Mouse (Mus musculus) left cerebral cortex, postnatal 4 days (tissue): ENCODE data around the gene Mrpl18. TPM values are rescaled to one million over a fixed set of nuclear protein-coding genes. Genes with fewer than 3 reads are reported as not detected.
"Not testable (repeated sequence)": the region's sequence is repeated elsewhere in the genome, so short reads cannot be mapped to it uniquely, and the experiment has no call there.

Experiments
- DNase-seq: peaks from one replicate; pipeline ENCODE4 v3.0.0-alpha.2; 2022
- intact Hi-C: fragments of 180-260 bp; cut with DNase I; formaldehyde crosslinking; loops from one replicate; pipeline ENCODE4 v1.15.1; 2025
- total RNA-seq, 2 experiments: library from RNA; stranded (reverse); gene quantifications; 2 replicates each; pipeline ENCODE4 v1.2.3; 2021

Gene Mrpl18
- 10 to 100 TPM; 52.2 to 54.9 TPM for total RNA-seq

DNA sequence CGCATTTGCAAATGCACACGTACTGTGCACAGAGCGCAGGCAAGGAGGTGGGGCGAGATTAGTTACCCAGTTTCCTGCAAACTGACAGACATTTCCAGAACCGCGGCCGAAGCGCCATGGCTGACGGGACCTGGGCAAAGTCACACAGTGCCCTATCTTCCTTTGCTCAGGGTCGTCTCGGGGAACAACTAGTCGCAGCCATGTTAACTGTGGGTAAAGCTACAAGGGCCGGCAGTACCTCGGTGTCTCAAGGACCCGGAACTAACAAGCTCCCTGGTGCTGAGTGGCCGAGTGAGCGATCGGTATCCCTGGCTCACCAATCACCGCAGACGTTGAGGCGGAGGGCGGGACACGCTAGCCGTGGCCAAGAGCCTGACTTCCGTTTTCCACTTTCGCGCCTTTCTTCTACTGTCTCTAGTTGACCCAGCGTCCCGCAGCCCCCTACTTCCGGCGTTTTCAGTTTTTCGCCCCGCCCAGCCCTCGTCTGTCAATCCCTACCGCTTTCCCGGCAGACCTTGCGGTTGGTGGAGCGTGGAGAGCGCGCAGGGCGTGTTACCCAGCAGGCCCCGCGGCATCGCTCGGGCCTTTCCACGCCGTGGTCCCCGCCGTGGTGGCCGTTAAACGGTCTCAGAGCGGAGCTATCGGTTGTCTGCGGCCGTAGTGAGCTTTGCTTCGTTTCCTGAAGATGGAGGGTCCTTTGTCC is at the start of gene Mrpl18:
Gene Mrpl18, minus strand, starts transcription at position 465 of the 703 bp plus-strand sequence.
- intact Hi-C loops = no loop called here
- peak; percentile 99 for DNase-seq

DNA sequence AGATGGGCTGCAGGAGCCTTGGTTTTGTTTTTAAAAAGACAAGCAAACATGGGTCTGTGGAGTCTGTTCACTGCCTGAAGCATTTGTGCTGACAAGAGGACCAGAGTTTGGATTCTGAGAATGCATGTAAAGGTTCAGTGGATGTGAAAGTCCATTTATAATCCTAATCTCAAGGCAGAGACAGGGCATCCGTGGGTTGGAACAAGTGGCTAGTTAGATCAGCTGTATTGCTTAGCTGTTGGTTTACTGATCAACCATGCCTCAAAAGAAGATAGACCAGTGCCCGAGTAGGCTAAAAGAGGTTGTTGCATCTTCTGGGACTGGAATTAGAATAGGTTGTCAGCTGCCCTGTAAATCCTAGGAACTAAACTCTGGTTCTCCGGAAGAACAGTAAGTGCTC is 47.3 kb upstream of the Mrpl18 start:
- DNase-seq = no peak
- intact Hi-C loops = no loop called here

DNA sequence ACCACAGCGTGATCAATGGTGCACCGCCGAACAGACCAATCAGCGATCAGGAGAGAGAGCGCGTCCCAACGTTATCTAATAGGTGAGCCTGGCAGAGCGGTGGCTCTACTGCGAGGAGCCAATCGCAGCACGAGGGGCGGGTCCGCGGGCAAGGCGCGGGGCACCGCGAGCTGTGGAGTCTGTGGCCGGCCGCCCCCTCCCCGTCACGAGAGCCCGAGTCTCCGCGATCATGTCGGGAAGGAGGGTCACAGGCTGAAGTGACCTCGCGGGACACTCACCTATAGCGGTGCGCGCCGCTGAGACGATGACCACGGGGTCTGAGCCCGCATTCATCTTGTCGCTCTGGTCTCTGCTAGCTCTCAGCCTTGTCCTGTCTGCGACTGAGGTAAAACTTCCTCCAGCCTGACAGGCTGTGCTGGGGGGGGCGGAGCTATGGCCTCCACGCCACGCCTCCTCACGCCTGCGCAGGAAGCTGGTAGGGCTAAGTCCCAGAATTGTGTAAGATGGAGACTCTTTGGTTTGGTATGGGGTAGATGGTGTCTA is 44.3 kb upstream of the Mrpl18 start, which contains the start of gene Acat2:
Gene Acat2, minus strand, starts transcription at position 417 of the 543 bp plus-strand sequence.
- intact Hi-C loops = no loop called here
- DNase-seq = peak; percentile 95

DNA sequence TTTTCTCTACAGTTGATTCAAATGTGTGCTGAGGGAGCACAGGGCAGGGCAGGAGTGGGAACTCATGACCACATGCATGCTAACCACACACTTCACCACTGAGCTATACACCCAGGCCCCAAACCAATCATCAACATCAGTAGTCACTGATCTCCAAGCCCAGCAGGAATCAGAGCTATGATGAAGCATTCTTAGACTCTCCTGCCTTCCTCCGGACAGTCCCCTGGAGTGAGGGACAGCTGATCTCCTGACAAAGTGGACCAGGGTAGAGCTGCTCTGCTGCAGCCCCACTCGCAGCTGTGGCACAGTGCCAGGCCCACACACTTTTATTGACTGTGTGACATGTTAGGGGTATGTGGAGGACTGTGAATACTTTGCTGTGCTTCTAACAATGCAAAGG is 43.2 kb upstream of the Mrpl18 start:
- DNase-seq, intact Hi-C loops: not testable (repeated sequence)

DNA sequence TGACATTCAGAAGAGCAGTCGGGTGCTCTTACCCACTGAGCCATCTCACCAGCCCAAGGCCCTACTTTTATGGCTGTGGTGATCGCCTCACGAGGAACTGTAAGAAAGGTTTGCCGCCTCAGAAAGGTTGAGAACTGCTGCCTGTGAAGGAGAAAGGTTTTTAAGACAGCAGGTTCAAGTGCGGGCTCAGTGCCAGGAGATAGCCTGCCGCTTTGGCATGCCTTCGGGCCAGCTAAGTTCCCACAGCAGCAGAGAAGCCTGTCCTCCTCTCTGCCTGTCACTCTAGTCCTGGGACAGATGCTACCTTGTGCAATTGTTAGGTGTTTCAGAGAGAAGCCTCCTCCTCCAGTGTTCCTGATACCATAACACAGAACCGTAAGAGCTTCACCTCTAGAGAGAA is 40.5 kb upstream of the Mrpl18 start:
- DNase-seq = peak; percentile 25
- intact Hi-C loops = no loop called here

DNA sequence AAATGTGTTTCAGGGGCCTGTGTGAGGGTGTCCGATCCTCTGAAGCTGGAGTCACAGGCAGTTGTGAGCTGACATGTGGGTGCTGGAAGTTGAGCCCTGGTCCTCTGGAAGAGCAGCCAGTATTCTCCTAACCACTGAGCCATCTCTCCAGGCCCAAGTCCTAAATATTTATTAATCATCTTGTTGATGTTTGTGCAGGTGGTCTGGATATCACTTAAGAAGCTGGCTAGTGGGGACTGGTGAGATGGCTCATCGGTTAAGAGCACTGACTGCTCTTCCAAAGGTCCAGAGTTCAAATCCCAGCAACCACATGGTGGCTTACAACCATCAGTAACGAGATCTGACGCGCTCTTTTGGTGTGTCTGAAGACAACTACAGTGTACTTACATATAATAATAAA is 33.5 kb upstream of the Mrpl18 start:
- intact Hi-C loops = no loop called here

DNA sequence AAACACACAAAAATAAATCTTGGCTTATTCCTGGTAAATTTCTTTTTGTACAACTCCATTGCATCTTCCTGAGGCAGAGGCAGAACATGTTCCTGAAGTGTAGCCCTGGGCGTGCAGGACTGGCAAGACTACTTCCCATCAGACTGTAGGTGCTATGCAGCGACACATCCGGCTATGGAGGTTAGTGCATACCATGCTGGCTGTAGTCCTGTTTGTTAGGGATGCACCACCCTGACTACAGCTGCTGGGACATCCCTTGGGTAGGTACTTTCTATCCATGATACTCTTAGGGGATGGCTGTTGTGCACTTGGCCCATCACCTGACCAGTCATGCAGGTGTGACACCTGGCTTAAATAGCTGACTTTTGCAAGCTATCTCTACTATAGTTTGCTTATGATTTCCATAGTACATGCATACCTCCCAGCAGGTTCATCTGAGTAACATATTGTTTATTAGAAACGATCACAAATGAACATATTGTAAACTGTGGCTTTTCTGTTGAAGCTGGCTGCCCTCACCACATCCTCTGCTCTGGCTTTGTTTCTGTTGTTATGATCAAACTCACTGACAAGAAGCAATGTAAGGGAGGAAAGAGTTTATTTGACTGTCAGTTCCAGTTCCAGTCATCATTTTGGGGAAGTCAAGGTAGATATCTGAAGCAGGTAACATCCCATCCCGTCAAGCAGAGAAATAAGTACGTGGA is 26.5 kb upstream of the Mrpl18 start:
- DNase-seq = no peak
- intact Hi-C loops = no loop called here

More for the DNA sequence above, 33.5 kb upstream of the Mrpl18 start:
- DNase-seq = no peak

DNA sequence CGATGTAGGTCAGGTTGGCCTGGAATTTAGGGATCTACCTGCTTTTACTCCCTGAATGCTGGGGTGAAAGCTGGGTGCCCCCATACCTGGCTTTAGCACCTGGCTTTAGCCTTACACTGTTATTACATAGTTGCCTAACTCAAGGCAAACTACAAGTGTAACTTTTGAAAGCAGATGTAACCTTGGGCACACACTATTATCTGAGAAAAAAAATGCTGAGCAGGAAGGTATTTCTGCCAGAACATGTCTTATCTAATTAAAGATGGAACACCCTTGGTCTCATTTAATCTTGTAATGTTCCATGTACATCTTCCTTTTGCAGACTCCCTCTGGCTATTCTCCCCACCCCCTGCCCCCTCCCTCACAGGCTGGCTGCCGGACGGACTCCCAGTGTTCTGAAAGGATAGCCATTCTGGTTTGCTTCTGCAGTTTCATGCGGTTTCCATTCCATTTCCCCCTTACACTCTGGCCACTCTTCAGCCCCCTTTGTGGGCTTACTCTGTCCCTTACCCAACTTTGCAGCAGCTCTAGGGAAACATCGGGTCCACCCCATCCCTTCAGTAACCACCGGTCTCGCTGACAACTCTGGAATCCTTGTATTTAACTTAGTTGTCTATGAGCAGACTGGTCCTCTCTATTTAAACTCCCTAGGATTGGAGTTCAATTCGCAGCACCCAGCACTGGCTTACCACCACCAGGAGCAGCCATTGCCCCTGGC is 25.6 kb upstream of the Mrpl18 start:
- intact Hi-C loops = no loop called here
- no peak for DNase-seq

DNA sequence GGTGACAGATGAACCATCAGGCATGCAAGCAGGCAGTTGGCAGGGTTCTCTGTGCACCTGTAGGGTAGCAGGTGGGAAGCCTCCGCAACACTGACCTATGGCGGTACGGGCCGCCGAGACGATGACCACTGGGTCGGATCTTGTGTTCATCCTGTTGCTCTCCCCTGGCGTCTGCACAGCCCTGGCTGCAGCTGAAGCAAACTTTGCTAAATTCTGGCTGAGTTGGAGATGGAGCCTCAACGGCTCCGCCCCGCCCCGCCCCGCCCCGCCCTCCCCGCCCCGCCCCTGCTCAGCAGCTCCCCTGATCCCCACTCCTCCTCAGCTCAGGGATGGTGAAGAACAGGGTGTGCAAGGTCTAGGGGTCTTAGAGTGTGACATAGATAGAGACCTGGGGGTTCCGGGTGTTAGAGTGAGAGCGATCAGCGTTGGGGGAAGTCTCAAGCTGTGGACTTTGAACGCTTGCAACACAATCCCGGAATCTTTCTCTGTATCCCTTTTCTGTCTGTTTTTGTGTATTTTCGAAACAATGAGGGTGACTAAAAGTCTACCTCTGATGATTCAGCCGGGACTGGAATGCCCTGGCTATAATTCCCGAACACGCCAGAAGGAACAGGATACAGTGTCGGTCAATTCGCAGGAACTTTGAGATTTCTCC is 24.1 kb upstream of the Mrpl18 start, which contains the start of gene Acat3:
Gene Acat3, minus strand, starts transcription at position 450 of the 655 bp plus-strand sequence.
- intact Hi-C loops = no loop called here
- DNase-seq = peak; percentile 32

DNA sequence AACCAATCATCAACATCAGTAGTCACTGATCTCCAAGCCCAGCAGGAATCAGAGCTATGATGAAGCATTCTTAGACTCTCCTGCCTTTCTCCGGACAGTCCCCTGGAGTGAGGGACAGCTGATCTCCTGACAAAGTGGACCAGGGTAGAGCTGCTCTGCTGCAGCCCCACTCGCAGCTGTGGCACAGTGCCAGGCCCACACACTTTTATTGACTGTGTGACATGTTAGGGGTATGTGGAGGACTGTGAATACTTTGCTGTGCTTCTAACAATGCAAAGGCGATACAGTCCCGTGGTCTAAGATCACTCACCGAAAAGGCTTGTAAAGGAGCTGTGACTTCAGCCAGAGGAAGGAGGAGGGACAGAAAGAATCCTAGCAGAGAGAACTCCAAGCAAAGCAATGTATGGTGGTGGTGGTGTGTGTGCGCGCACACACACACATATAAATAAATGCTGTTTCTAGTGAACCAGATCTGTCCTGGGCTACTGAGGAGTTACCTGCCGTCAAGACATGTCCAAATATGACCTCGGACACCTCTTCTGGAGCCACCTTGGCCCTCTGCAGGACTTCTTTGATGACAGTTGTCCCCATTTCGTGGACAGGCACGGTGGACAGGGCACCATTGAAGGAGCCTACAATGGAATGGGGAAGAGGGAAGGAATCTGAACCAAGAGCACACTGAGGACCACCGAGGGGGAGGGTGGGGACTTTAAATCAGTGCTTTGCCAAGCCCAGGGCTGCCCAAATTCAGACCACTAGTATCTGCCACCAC is 23.4 kb upstream of the Mrpl18 start:
- intact Hi-C loops, DNase-seq: not testable (repeated sequence)

DNA sequence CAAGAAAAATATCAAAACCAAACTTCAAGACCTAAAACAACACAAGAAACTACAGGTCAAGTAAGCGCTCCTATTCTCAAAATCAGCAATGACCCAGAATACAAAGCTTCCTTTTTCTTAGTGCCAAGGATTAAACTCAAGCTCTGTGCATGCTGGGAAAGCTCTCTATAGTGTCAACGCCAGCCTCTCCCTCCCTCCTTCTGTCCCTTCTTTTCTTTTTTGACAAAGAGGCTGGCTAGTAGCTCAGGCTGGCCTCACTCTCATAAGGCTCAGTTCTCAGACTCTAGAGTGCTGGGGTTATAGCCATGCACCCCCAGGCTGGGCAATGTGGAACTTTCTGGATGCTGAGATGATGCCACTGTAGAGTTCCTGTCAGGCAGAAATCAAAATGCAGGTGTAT is 21.9 kb upstream of the Mrpl18 start:
- intact Hi-C loops = no loop called here
- no peak for DNase-seq

DNA sequence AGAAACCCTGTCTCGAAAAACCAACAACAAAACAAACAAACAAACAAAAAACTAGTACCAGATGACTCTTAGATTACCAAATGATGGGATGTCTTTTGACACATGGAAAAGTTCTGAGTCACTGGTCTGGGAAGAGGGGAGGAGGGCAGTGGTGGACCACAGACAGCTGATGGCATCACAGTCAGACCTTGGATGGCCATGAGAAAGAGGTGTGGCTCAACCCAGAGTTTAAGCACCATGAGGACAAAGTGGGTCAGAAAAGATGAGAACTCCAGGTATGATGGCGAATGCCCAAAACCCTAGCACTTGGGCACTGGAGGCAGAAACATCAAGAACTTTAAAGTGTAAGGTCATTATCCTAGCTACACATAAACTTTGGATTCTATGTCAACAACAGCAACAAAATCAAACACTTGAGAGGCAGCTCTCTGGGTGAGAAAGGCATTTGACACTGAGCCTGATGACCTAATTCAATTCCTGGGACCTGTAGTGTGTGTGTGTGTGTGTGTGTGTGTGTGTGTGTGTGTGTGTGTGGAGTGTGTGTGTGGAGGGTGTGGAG is 21.3 kb upstream of the Mrpl18 start:
- intact Hi-C loops = no loop called here
- DNase-seq = no peak

DNA sequence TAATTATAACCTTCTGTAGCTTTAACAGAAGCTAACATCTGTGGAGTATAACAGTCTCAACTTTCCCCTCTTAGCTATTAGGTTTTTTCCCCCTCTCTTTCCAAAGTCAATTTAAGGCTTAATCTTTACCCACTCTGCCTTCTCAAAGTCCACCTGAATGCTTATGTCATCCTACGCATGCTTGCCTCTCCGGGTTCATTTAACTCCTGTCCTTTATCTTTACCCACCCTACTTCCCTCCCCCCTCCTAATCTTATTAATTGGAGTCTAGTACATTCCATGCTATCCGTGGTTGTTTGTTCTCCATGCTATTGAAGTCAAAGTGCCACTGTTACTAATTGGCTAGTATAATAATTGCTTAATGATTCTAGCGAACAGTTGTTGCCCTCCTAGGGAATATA is 19.6 kb upstream of the Mrpl18 start:
- intact Hi-C loops = no loop called here

DNA sequence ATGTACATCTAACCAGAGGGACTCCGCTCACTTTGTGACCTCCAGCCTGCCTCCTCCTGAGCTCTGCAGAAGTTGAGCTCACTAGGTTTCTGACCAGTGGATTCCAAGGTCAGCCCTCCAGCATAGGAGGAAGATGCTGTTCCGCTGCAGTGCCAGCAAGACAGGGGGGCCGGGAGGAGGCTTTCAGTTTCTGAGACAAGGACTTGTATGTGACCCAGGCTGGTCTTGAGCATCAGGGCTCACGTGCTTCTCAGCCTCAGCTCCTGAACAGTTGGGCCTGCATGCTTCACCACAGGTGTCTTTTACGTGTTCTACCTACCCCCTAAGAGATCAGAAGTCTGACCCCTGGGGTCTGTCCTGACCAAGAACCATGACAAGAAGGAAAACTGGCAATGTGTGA is 15.4 kb upstream of the Mrpl18 start:
- not testable (repeated sequence) for DNase-seq

More for the DNA sequence above, 19.6 kb upstream of the Mrpl18 start:
- no peak for DNase-seq

DNA sequence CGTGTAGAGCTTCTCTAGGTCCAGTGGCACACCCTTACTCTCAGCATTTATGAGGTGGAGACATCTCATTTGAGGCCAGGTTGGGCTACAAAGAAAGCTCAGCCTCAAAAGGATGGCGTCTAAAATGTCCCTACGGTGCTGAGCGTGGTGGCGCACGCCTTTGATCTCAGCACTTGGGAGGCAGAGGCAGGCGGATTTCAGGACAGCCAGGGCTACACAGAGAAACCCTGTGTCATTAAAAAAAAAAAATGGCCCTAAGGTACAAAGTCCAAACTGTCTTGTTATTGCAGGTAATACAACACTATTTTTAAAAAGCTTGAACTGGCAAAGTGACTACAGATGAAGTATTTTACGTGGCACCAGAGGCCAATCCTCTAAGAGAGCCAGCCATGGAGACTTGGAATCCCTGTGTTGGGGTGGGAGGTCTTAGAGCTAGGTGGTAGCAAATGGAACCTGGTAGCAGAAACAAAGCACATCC is 9.6 kb upstream of the Mrpl18 start:
- intact Hi-C loops = no loop called here
- no peak for DNase-seq

More for the DNA sequence above, 15.4 kb upstream of the Mrpl18 start:
- intact Hi-C loops = not testable (repeated sequence)

DNA sequence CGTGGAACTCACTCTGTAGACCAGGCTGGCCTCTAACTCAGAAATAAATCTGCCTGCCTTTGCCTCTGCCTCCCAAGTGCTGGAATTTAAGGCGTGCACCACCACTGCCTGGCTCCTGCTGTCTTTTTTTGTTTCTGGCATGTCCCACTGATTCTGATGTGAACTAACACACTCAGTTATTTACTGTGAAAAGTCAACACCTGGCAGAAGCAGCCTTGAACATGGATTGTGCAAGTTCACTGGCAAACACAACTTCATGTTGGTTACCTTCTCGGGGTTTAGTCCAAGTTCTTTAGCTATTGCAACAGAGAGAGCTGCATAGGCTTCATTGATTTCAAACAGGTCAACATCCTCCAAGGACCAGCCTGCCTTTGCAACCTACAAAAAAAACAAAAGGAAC is 8.9 kb upstream of the Mrpl18 start:
- no peak for DNase-seq
- intact Hi-C loops = no loop called here

DNA sequence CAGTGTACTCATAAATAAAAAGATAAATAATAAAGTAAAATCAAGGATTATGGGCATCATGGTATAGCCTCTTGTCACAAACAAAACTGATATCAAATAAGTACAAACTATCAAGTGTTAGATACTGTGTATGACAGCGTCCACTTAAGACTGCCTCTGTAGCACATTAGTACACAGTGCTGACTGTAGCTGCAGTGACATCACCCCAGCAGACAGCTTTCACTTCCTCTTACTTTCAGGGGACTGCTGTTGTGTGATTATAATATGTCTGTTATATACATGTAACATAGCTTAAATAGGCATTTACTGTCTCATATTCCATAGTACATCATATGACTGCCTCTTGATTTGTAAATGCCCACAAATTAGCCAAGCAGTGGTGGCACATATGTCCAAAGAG is 4.9 kb upstream of the Mrpl18 start:
- intact Hi-C loops = no loop called here
- DNase-seq = no peak

DNA sequence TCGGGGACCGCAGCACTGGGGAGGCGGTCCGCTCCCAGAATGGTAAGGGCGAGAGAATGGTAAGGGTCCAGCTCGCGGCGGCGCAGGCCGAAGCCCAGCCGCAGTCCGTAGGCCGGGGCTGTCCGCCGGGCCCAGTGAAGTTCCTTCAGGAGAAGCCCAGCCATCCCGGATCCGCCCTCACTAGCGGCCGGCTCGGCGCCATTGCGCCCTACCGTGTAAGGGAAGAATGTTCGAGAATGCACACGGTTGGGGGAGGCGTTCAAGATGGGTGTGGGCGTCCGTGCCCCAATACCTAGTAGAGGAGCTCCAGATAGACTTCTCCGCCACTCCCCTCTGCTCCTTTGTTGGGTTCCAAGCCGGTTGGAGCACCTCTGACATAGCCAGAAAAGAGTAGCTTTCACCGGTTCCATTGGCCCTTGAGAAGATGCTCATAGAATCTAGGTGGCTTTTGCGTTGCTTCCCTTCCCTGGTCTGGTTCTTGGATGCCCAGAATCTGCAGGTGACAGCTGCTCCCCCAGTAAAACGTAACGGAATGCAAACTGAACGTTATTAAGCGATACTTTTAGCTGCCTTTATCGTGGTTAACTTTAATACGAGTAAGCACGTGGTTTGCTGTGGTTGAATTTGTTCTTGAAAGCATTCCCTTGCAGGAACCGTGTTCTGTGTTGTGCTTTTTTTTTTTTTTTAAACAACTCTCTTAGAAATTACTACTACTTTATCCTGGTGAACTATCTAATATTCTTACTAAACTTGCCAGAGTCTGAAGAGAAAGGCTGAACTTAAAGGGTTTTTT is 639 bp upstream of the Mrpl18 start:
- intact Hi-C loops = no loop called here
- no peak for DNase-seq

DNA sequence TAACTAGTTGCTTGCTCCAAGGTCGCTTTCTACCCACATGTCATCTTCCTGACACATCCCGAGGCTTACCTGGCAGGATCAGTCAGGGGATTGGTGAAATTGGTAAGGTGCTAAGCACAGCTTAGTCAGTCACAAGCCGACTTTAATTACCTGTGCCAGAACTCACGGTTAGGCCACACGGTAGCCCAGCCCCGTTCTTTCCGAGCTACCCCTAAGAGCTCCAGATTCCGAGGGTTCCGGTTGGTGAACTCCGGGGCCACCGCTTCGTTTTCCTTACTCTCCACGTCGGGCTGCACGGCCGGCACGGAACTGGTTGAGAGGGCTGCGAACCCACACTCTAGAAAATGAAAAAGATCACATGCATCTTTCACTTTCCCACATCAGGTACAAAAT is 661 bp downstream of the Mrpl18 start, which contains the start of gene Tcp1:
Gene Tcp1, plus strand, starts transcription at position 214 of the 393 bp plus-strand sequence.
- intact Hi-C loops = no loop called here

More for the DNA sequence above, 661 bp downstream of the Mrpl18 start, which contains the start of gene Tcp1:
- DNase-seq = no peak
